Mouse (Mus musculus) cerebellum, adult 9-11 months (tissue): Measurements from ENCODE around the gene Spsb1.

ENCODE experiments used
- DNase-seq: peaks from one replicate; pipeline ENCODE4 v3.0.0; 2022

The Spsb1 gene

GRCm38 (mm10) chr4:149854770-149855169, 100.1 kb downstream of the Spsb1 start:
- DNase-seq: no peak

GRCm38 (mm10) chr4:149854301-149854708, 100.5 kb downstream of the Spsb1 start:
- DNase-seq: no peak

DNA sequence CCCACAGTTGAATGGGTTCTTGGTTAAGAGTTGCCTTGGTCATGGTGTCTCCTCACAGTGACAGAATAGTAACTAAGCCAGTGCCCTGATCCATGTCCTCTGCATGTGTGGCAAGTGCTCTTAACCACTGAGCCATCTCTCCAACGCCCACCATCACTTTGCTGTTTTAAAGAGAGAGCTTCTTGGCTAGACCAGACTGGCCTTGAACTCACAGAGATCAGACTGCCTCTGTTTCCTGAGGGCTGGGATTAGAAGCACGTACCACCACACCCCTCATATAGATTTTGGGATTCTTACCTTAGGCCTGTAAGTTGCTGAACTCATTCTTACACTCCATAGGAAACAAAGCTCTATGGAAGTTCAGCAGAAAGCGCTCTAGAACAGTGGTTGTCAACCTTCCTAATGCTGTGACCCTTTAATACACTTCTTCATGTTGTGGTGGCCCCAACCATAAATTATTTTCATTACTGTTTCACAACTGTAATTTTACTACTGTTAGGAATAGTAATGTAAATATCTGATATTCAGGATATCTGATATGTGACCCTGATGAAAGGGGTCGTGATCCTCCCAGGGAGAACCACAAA, 101.1 kb downstream of the Spsb1 start:
- no peak for DNase-seq

DNA sequence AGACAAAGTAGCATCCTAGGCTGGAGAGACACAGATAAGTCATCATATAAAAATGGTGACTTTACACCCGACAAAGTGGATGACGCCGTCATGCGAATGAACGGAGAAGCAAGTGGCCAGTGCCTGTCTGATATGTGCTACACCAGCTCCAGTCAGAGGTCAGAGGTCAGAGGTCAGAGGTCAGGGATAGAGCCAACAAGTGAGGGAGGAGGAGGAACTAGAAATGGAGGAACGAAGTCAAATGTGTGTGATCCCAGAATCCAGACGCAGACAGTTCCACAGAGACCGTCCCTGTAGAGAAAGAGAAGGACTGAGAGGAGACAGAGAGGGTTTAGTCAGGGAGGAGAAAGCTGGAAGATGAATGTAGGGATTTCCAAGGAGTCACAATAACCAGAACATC, 103.3 kb downstream of the Spsb1 start:
- no peak for DNase-seq

GRCm38 (mm10) chr4:149850674-149851073, 104.2 kb downstream of the Spsb1 start:
- no peak for DNase-seq

- DNase-seq: no peak
These were observed 104.8 kb downstream of the Spsb1 start for GRCm38 (mm10) chr4:149850045-149850444.

DNA sequence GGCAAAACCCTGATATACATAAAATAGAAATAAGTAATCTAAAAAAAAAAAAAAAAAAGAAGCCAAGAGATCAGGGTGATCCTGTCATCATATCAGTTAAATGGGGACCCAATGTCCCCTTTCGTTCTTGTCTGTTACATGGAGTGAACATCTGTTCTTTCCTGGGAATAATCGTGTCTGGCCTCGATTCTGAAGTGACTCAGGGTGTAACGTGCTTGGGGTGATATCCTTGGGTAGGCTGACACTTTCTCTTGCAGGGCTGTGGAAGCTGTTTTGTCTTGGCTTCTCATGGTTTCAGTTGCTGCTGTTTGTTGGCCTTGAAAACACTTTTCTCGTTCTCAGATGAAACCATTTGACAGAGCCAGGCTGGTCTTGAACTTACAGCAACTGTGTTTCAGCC, 105.8 kb downstream of the Spsb1 start:
- no peak for DNase-seq

- no peak for DNase-seq
These were observed 107.8 kb downstream of the Spsb1 start for GRCm38 (mm10) chr4:149846861-149847631.
